Mouse (Mus musculus) testis, postnatal 10 days (tissue): ENCODE results near the gene Carm1.
A peak's percentile ranks its signal among the peaks of the same experiment; 100 is the strongest.
"Not testable (repeated sequence)": the region's sequence is repeated elsewhere in the genome, so short reads cannot be mapped to it uniquely, and the experiment has no call there.

Experiments used
- DNase-seq: peaks from one replicate; pipeline ENCODE4 v3.0.0; 2021; ENCODE audit warnings: low spot score

Gene Carm1

GRCm38 (mm10) chr9:21537009-21537408 is 9.7 kb upstream of the Carm1 start:
- no peak for DNase-seq

GRCm38 (mm10) chr9:21539981-21540753 is 6.5 kb upstream of the Carm1 start:
- DNase-seq: no peak

DNA sequence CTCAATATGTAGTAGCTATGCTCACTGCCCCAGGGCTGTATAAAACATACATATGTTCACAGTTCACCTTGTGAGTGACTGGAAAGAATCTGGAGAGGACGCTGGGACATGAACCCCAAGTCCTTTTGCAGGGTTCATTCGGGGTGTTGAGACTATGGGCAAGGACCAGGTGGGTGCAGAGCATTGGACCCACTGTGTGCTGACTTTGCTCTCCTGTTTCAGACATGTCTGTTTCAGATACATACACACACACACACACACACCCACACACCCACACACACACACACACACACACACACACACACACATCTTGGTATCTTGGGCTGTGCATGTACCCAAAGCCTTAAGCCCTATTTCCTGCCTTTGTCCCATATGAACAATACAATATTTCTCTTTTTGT is 4.7 kb upstream of the Carm1 start:
- not testable (repeated sequence) for DNase-seq

- DNase-seq: no peak
Observed at GRCm38 (mm10) chr9:21545351-21545915, 1.3 kb upstream of the Carm1 start.

- DNase-seq: peak; percentile 100
Observed at GRCm38 (mm10) chr9:21545916-21546788, 542 bp upstream of the Carm1 start.

GRCm38 (mm10) chr9:21547075-21547941 is 614 bp downstream of the Carm1 start:
- DNase-seq: peak; percentile 66

DNA sequence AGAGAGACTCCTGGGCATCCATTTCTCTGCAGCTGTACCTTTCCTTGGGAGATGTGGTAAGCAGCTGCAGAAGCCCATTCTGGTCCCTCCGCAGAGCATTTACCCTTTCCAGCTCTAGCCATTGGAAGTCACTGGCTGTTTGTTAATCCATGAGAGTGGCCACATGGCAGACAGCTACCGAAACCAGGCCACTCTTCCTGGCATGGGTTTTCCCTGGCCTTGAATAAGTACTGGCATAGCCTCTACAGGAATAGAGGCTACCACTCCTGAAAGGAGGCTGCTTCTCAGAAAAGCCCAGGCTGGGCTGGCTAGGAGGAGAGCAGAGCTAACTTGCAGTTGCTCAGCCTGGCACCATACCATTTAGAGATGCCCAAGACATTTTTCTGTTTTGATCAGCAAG is 4.4 kb downstream of the Carm1 start:
- DNase-seq: no peak

GRCm38 (mm10) chr9:21553607-21554273 is 7.0 kb downstream of the Carm1 start:
- DNase-seq: no peak

- no peak for DNase-seq
Observed at GRCm38 (mm10) chr9:21555198-21555742, 8.6 kb downstream of the Carm1 start.

GRCm38 (mm10) chr9:21556996-21557395 is 10.3 kb downstream of the Carm1 start:
- DNase-seq: no peak

GRCm38 (mm10) chr9:21557556-21557955 is 10.9 kb downstream of the Carm1 start:
- DNase-seq: no peak

GRCm38 (mm10) chr9:21558366-21558765 is 11.7 kb downstream of the Carm1 start:
- DNase-seq: no peak

DNA sequence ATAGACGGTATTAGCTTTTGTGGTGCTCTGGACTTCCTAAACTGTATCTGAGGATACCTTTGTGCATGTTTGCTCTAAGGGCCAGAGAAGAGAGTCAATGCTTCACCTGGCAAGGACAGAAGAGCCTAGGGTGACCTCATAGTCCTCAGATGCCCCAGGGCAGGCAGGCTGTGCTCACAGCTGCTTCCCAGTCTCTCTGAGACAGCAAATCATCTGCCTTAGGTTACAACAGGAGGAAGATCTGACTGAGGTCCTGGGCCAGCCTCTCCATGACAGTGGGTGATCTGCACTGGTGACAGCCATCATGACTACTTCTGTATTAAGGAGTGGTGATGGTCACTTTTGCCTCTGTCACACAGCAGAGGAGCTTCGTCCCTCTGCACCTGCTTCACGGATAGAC is 12.5 kb downstream of the Carm1 start:
- no peak for DNase-seq

- DNase-seq: no peak
Observed at GRCm38 (mm10) chr9:21564420-21564819, 17.7 kb downstream of the Carm1 start.

- DNase-seq: no peak
Observed at GRCm38 (mm10) chr9:21565004-21565586, 18.4 kb downstream of the Carm1 start.

DNA sequence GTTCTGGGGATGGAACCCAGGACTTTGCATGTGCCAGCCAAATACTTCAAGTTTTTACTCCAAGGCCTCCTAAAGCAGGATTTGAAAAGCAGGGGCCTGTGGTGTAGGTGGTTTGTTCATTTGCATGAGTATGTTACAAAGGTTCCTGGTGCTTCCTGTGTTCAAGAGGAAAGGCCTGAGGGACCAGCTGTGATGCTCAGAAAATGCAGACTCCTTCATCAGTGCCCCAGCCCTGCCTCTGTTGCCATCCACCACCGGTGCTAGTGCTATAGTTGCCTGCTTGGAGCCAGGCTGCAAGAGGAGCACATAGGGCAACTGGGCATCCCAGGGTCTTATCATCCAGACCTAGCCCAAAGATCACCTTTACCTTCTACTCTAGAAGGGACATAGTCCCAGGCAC is 19.8 kb downstream of the Carm1 start:
- no peak for DNase-seq

- DNase-seq: no peak
Observed at GRCm38 (mm10) chr9:21567051-21567450, 20.4 kb downstream of the Carm1 start.

GRCm38 (mm10) chr9:21568657-21569255 is 22.1 kb downstream of the Carm1 start:
- no peak for DNase-seq

DNA sequence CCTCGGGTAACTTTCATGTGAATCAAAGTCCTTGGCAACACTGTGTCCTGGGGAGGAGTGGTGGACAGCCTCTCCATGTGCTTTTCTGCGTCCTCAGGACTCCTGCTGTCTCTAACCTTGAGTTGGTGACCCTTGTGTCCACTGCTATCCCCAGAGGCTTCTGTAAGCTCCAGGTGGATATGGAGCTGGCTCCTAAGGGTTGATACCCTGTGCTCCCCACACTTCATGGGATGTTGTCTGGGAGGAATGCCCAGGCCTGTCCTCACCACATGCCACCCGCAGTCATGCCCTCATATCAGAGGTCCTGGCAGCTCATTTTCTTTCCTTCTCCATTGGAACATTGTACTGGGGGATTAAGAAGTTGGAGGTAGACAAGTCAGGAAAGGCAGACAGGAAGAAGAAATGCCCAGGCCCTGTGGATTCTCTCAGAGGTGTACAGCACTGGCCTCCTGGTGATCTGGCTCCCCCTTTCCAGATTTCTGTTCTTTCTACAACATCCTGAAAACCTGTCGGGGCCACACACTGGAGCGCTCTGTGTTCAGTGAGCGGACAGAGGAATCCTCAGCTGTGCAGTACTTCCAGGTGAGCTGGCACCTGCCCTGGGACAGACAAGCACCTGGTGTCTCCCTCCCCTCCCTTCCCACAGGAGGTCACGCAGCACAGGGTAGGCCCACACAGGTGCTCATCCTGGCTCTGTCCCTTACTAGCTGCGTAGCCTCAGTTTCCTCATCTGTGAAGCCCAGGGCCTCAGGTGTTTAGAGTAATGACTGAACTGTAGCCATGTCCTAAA is 27.5 kb downstream of the Carm1 start:
- DNase-seq: no peak
